Mouse (Mus musculus) small intestine, adult 2 months (tissue): ENCODE results near the gene Dock4.

ENCODE experiments used
- CTCF ChIP-seq: fragments of 200-500 bp; IDR thresholded peaks from 2 replicates; pipeline ENCODE4 v1.5.1; 2012; ENCODE audit warnings: low read depth, mild to moderate bottlenecking, control low read depth, inconsistent platforms, low read length, moderate library complexity, mixed read lengths; ENCODE audit not compliant: insufficient replicate concordance, insufficient read length; ENCODE audit errors: extremely low read depth
- POLR2A ChIP-seq: fragments of 200-500 bp; IDR thresholded peaks from 2 replicates; pipeline ENCODE4 v1.6.1; 2012; ENCODE audit warnings: low read depth, mild to moderate bottlenecking, control low read depth, inconsistent platforms, low read length, moderate library complexity

DNA sequence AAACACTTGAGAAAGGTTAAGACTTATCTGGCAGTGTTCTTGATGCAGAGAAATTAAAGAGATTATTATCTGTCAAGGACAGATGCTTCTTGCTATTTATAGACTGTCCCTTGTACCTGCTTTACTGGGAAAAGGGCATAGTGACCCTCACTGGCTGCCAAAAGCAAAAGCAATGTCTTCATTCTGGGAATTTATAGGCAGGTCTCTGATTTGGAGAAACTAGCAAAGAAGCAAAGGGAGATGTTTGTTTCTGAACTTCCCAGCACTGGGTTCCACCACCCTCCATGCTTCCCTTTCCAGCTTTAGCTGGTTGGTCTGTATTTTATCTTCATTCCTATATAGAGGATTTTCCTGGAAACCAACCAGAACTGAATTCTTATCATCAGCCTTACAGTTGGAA is 225.0 kb downstream of the Dock4 start:
- TF ChIP-seq CTCF (no peak), POLR2A (no peak)
